ENCODE assay signal across 23 mouse cellular contexts in genomic region chr11:51590002-51590401, GRCm38 (mm10). TPM values are rescaled to one million over a fixed set of nuclear protein-coding genes. Genes with fewer than 3 reads are reported as not detected.
DNase-seq lines count a peak whose midpoint lies in the region; ATAC-seq and TF ChIP-seq lines count a peak whose summit lies in the region.
"Had no signal": no experiment of that assay in that cellular context is flagged by ENCODE, and none has a peak within 500 bp of the region (broad histone marks: within the 10 kb centered on the region; RNA-seq: fewer than 3 reads in every experiment).

No protein-coding gene starts in this region.

- no peaks in the 10 kb centered on the region for H3K27me3 ChIP-seq in heart, embryonic 12.5 days (replicated peaks)
- H3K27me3 ChIP-seq in CH12.LX (replicated peaks) = no peaks in the 10 kb centered on the region
- H3K27me3 ChIP-seq in MEL (ENCODE audit: control insufficient read depth in 1 of 2, insufficient read depth in 2 of 2, low read length in 2 of 2) = no peaks in the 10 kb centered on the region
- H3K27me3 ChIP-seq: embryonic facial prominence, embryonic 13.5 days; embryonic facial prominence, embryonic 15.5 days; forebrain, embryonic 13.5 days; forebrain, embryonic 15.5 days had no signal

- H3K27ac ChIP-seq in heart, embryonic 12.5 days (ENCODE audit: poor library complexity, severe bottlenecking) = no peak overlapping the region
- H3K27ac ChIP-seq in CH12.LX (ENCODE audit: insufficient read depth, low read depth) (no peak overlapping the region), MEL (ENCODE audit: control insufficient read depth, low read depth, low read length) (no peak overlapping the region)
- H3K27ac ChIP-seq: embryonic facial prominence, embryonic 13.5 days; embryonic facial prominence, embryonic 15.5 days; forebrain, embryonic 13.5 days; forebrain, embryonic 15.5 days had no signal

- 0 out of 2 replicates have a peak, but pooled peaks cover 6% of the 10 kb centered on the region for H3K9me3 ChIP-seq in heart, embryonic 12.5 days (replicated peaks)
- no peaks in the 10 kb centered on the region for H3K9me3 ChIP-seq in CH12.LX (replicated peaks; ENCODE audit: low read length)
- H3K9me3 ChIP-seq in MEL (replicated peaks; ENCODE audit: insufficient read depth, low read length) = no peaks in the 10 kb centered on the region
- H3K9me3 ChIP-seq: embryonic facial prominence, embryonic 13.5 days; embryonic facial prominence, embryonic 15.5 days; forebrain, embryonic 13.5 days; forebrain, embryonic 15.5 days; G1E had no signal

- peaks cover 10% of the 10 kb centered on the region for H3K4me1 ChIP-seq in heart, embryonic 12.5 days (replicated peaks)
- peaks cover 9 to 27% of the 10 kb centered on the region in 2 experiments for H3K4me1 ChIP-seq in CH12.LX (ENCODE audit: control insufficient read depth in 1 of 2, insufficient read depth in 2 of 2)
- H3K4me1 ChIP-seq in MEL (ENCODE audit: control insufficient read depth in 1 of 2, insufficient read depth in 2 of 2, low read length in 2 of 2) = no peaks in the 10 kb centered on the region; a peak in 1 of 4 replicates

- TF ChIP-seq RAD21 in CH12.LX (IDR thresholded peaks at IDR 0.05; ENCODE audit: low read depth, low read length) = no peak
- no peak for TF ChIP-seq RAD21 in MEL (IDR thresholded peaks at IDR 0.05; ENCODE audit: low read depth, low read length)

- in situ Hi-C loops in CH12.LX (cut with MboI; ENCODE audit: low pct_ligation_motif_present, low pct_unique_long_range_greater_than_20kb, low sequenced_read_pairs) = no loop called here

- no peak overlapping the region for H3K4me3 ChIP-seq in heart, embryonic 12.5 days
- no peak overlapping the region for H3K4me3 ChIP-seq in CH12.LX (replicated peaks in 1 of 3; ENCODE audit: low read depth in 2 of 3, low read length in 2 of 3, poor library complexity in 1 of 3)
- H3K4me3 ChIP-seq in MEL (ENCODE audit: control insufficient read depth in 1 of 2, insufficient read depth in 1 of 2, low read depth in 2 of 2, low read length in 2 of 2) = no peak overlapping the region
- H3K4me3 ChIP-seq: embryonic facial prominence, embryonic 13.5 days; embryonic facial prominence, embryonic 15.5 days; forebrain, embryonic 13.5 days; forebrain, embryonic 15.5 days had no signal

- TF ChIP-seq CTCF in CH12.LX (conservative IDR thresholded peaks at IDR 0.05 in 1 of 2, IDR thresholded peaks at IDR 0.05 in 1 of 2; ENCODE audit: low read depth in 2 of 2, low read length in 2 of 2) (no peak), MEL (IDR thresholded peaks at IDR 0.05 in 2 of 3, conservative IDR thresholded peaks at IDR 0.05 in 1 of 3; ENCODE audit: control insufficient read depth in 1 of 3, insufficient read depth in 1 of 3, low read depth in 2 of 3, low read length in 3 of 3, poor library complexity in 1 of 3, severe bottlenecking in 1 of 3) (no peak)

- dilution Hi-C loops in CH12.LX (cut with MboI; ENCODE audit: extremely low pct_ligation_motif_present, extremely low pct_unique_long_range_greater_than_20kb, low sequenced_read_pairs) = no loop called here

- H3K36me3 ChIP-seq in heart, embryonic 12.5 days = peaks cover 88% of the 10 kb centered on the region
- peaks cover 65 to 90% of the 10 kb centered on the region in 2 experiments for H3K36me3 ChIP-seq in CH12.LX (replicated peaks in 1 of 2; ENCODE audit: control insufficient read depth in 1 of 2, insufficient read depth in 1 of 2, low read length in 1 of 2)
- H3K36me3 ChIP-seq in MEL (ENCODE audit: control insufficient read depth in 1 of 2, insufficient read depth in 2 of 2, low read length in 2 of 2) = peaks cover 5 to 46% of the 10 kb centered on the region in 2 experiments

- no peak for ATAC-seq in heart, embryonic 12.5 days (ENCODE audit: insufficient number of reproducible peaks, low FRiP score)
- ATAC-seq in erythroblast, adult 5-6 weeks (replicated peaks; ENCODE audit: low FRiP score, poor library complexity, severe bottlenecking) = no peak
- ATAC-seq: CD4-positive, CD25-positive, alpha-beta regulatory T cell, adult 4 months; forebrain, embryonic 13.5 days; forebrain, embryonic 15.5 days; forebrain, postnatal 0 days had no signal

- TF ChIP-seq POLR2A in CH12.LX (IDR thresholded peaks at IDR 0.05; ENCODE audit: low read depth, low read length) = no peak
- no peak; a peak in 1 of 4 replicates for TF ChIP-seq POLR2A in MEL (IDR thresholded peaks at IDR 0.05; ENCODE audit: control insufficient read depth in 1 of 2, insufficient read depth in 1 of 2, low read depth in 1 of 2, low read length in 2 of 2, poor library complexity in 1 of 2)

- no peak overlapping the region for H3K4me2 ChIP-seq in heart, embryonic 12.5 days
- no peak overlapping the region for H3K4me2 ChIP-seq in CH12.LX (ENCODE audit: insufficient read depth, low read depth, poor library complexity, severe bottlenecking)
- H3K4me2 ChIP-seq: embryonic facial prominence, embryonic 13.5 days; embryonic facial prominence, embryonic 15.5 days; forebrain, embryonic 13.5 days; forebrain, embryonic 15.5 days had no signal

- H3K9ac ChIP-seq in heart, embryonic 12.5 days = no peak overlapping the region
- no peak overlapping the region for H3K9ac ChIP-seq in CH12.LX (ENCODE audit: insufficient read depth, low read depth)
- H3K9ac ChIP-seq in MEL (ENCODE audit: control insufficient read depth, low read depth, low read length, poor library complexity, severe bottlenecking) = no peak overlapping the region
- H3K9ac ChIP-seq: embryonic facial prominence, embryonic 13.5 days; embryonic facial prominence, embryonic 15.5 days; forebrain, embryonic 13.5 days; forebrain, embryonic 15.5 days; forebrain, postnatal 0 days had no signal

- H3K79me2 ChIP-seq in CH12.LX (replicated peaks; ENCODE audit: control insufficient read depth, extremely low read depth, insufficient read depth, poor library complexity, severe bottlenecking) (no peaks in the 10 kb centered on the region), MEL (ENCODE audit: control insufficient read depth, insufficient read depth, low read length, poor library complexity) (peaks cover 14% of the 10 kb centered on the region)

- no peak for TF ChIP-seq EP300 in CH12.LX (IDR thresholded peaks at IDR 0.05; ENCODE audit: low read length)
- TF ChIP-seq EP300 in MEL (IDR thresholded peaks at IDR 0.05; ENCODE audit: low read depth in 1 of 2, low read length in 2 of 2) = no peak

- peak; percentile 87 for DNase-seq in heart, adult 11 months
- DNase-seq in CH12.LX (ENCODE audit: extremely low read depth) = no peak
- DNase-seq in MEL (ENCODE audit: low read depth, low spot score) = no peak
- DNase-seq: adrenal gland, adult 2 months; adrenal gland, postnatal 10 days; adrenal gland, postnatal 25 days; B cell, adult 2 months; cerebellum, adult 11 months; cerebellum, adult 18-20 months; cerebellum, adult 8-10 months; cerebellum, adult 9-11 months; cerebellum, postnatal 14 days; cerebellum, postnatal 36 days; embryo, embryonic 11 days; forebrain, postnatal 0 days had no signal

TF ChIP-seq in CH12.LX, 34 proteins besides CTCF, POLR2A, EP300 and RAD21 (continues in another document):
- no peak for TF ChIP-seq BHLHE40 (IDR thresholded peaks at IDR 0.05; ENCODE audit: low read depth, low read length)

TF ChIP-seq in MEL, 35 proteins besides CTCF, POLR2A, EP300 and RAD21 (continues in another document):
- no peak for TF ChIP-seq USF2 (IDR thresholded peaks at IDR 0.05; ENCODE audit: borderline replicate concordance in 1 of 2, insufficient read depth in 1 of 2, low read depth in 1 of 2, low read length in 2 of 2)

RNA-seq across cellular contexts. Expression of gene Phykpl, which starts 5.4 kb away (rescaled TPM):
- polyA plus RNA-seq in heart, embryonic 12.5 days (2016; fragmentation: Nextera tagmentation; extraction: Ambion mirVana) = 15.1 and 16.9 TPM in 2 replicates
- total RNA-seq in CH12.LX (2012; rRNA removed) (30.9 and 40.5 TPM in 2 replicates), CH12.LX (2014; rRNA removed) (19.4 and 25.2 TPM in 2 replicates), MEL (2012; rRNA removed) (17.2 and 22.7 TPM in 2 replicates)
- polyA plus RNA-seq in CH12.LX (2012; ENCODE audit: insufficient read length, low read depth) (39.6 and 44.0 TPM in 2 replicates), MEL (2012; ENCODE audit: insufficient read depth in 1 of 2, insufficient read length in 2 of 2, low read depth in 1 of 2, low replicate concordance in 2 of 2, missing spikeins in 1 of 2) (10 to 100 TPM in 1 of 2 experiments, not detected in 1; 23.0 TPM)
- total RNA-seq in erythroblast, adult 5-6 weeks (2015; ENCODE audit: low replicate concordance) = 1.3 and 2.1 TPM in 2 replicates
- total RNA-seq in erythroblast, adult 5-6 weeks (2017; ENCODE audit: low replicate concordance) = 3.1 and 5.2 TPM in 2 replicates

RNA-seq across cellular contexts. Expression of gene Hnrnpab, which starts 16.6 kb away (rescaled TPM):
- polyA plus RNA-seq in heart, embryonic 12.5 days (2016; fragmentation: Nextera tagmentation; extraction: Ambion mirVana) = 428 and 457 TPM in 2 replicates
- total RNA-seq in CH12.LX (2012; rRNA removed) (893 and 1,222 TPM in 2 replicates), CH12.LX (2014; rRNA removed) (1,100 and 1,160 TPM in 2 replicates), MEL (2012; rRNA removed) (894 and 908 TPM in 2 replicates)
- polyA plus RNA-seq in CH12.LX (2012; ENCODE audit: insufficient read length, low read depth) (2,181 and 2,430 TPM in 2 replicates), MEL (2012; ENCODE audit: insufficient read depth in 1 of 2, insufficient read length in 2 of 2, low read depth in 1 of 2, low replicate concordance in 2 of 2, missing spikeins in 1 of 2) (1,000 to 10,000 TPM in 1 of 2 experiments, 100 to 1,000 TPM in 1; 184 to 1,104 TPM)
- total RNA-seq in erythroblast, adult 5-6 weeks (2015; ENCODE audit: low replicate concordance) = 140 and 157 TPM in 2 replicates
- 174 and 180 TPM in 2 replicates for total RNA-seq in erythroblast, adult 5-6 weeks (2017; ENCODE audit: low replicate concordance)

RNA-seq across cellular contexts. Expression of gene Nhp2, which starts 29.5 kb away (rescaled TPM):
- polyA plus RNA-seq in heart, embryonic 12.5 days (2016; fragmentation: Nextera tagmentation; extraction: Ambion mirVana) = 89.6 and 91.9 TPM in 2 replicates
- total RNA-seq in CH12.LX (2012; rRNA removed) (489 and 641 TPM in 2 replicates), CH12.LX (2014; rRNA removed) (649 and 722 TPM in 2 replicates), MEL (2012; rRNA removed) (588 and 649 TPM in 2 replicates)
- polyA plus RNA-seq in CH12.LX (2012; ENCODE audit: insufficient read length, low read depth) (847 and 914 TPM in 2 replicates), MEL (2012; ENCODE audit: insufficient read depth in 1 of 2, insufficient read length in 2 of 2, low read depth in 1 of 2, low replicate concordance in 2 of 2, missing spikeins in 1 of 2) (1,000 to 10,000 TPM in 1 of 2 experiments, 100 to 1,000 TPM in 1; 739 to 6,489 TPM)
- 7.5 and 27.6 TPM in 2 replicates for total RNA-seq in erythroblast, adult 5-6 weeks (2015; ENCODE audit: low replicate concordance)
- total RNA-seq in erythroblast, adult 5-6 weeks (2017; ENCODE audit: low replicate concordance) = 19.2 and 23.3 TPM in 2 replicates

RNA-seq across cellular contexts. Expression of gene Rmnd5b, which starts 45.7 kb away (rescaled TPM):
- 27.9 and 28.5 TPM in 2 replicates for polyA plus RNA-seq in heart, embryonic 12.5 days (2016; fragmentation: Nextera tagmentation; extraction: Ambion mirVana)
- total RNA-seq in CH12.LX (2012; rRNA removed) = 46.6 and 46.7 TPM in 2 replicates
- total RNA-seq in CH12.LX (2014; rRNA removed) = 39.0 and 41.1 TPM in 2 replicates
- 59.5 and 60.2 TPM in 2 replicates for polyA plus RNA-seq in CH12.LX (2012; ENCODE audit: insufficient read length, low read depth)
- 52.5 and 55.1 TPM in 2 replicates for total RNA-seq in MEL (2012; rRNA removed)
- polyA plus RNA-seq in MEL (2012; ENCODE audit: insufficient read depth in 1 of 2, insufficient read length in 2 of 2, low read depth in 1 of 2, low replicate concordance in 2 of 2, missing spikeins in 1 of 2) = 10 to 100 TPM in 1 of 2 experiments, not detected in 1; 63.0 TPM
- 17.3 and 18.6 TPM in 2 replicates for total RNA-seq in erythroblast, adult 5-6 weeks (2015; ENCODE audit: low replicate concordance)
- 3.6 and 3.9 TPM in 2 replicates for total RNA-seq in erythroblast, adult 5-6 weeks (2017; ENCODE audit: low replicate concordance)

Comparison
In these comparisons a context has a peak if more than half of its experiments do, and no peak if none do; other contexts are left out.
1. RNA of gene Nhp2, which starts 29.5 kb away (total RNA-seq): 489 to 722 TPM in CH12.LX and 588 to 649 TPM in MEL; 7.5 to 27.6 TPM in erythroblast, adult 5-6 weeks; every median in the first group is over 10 times any median in the second.